15 mouse cellular contexts compared by ENCODE assay signal in genomic region chr4:95075591-95076002, GRCm38 (mm10). TPM values are rescaled to one million over a fixed set of nuclear protein-coding genes. Genes with fewer than 3 reads are reported as not detected.
DNase-seq lines count a peak whose midpoint lies in the region; ATAC-seq and TF ChIP-seq lines count a peak whose summit lies in the region.
"Had no signal": no experiment of that assay in that cellular context is flagged by ENCODE, and none has a peak within 500 bp of the region (broad histone marks: within the 10 kb centered on the region; RNA-seq: fewer than 3 reads in every experiment).

No protein-coding gene starts in this region.

- no peak for TF ChIP-seq POLR2A in small intestine, adult 2 months (IDR thresholded peaks at IDR 0.05; ENCODE audit: low read depth, low read length)

- no peak overlapping the region for H3K9ac ChIP-seq in embryonic facial prominence, embryonic 13.5 days
- H3K9ac ChIP-seq in liver, postnatal 0 days (replicated peaks), result no peak overlapping the region
- H3K9ac ChIP-seq in heart, embryonic 12.5 days, result no peak overlapping the region
- H3K9ac ChIP-seq in forebrain, embryonic 12.5 days, result no peak overlapping the region

- H3K4me2 ChIP-seq in embryonic facial prominence, embryonic 13.5 days, result no peak overlapping the region
- peak overlapping the region; percentile 44 for H3K4me2 ChIP-seq in liver, postnatal 0 days (ENCODE audit: low read depth, low read length)
- no peak overlapping the region for H3K4me2 ChIP-seq in heart, embryonic 12.5 days
- H3K4me2 ChIP-seq in forebrain, embryonic 12.5 days, result no peak overlapping the region

- no peak overlapping the region for H3K4me3 ChIP-seq in embryonic facial prominence, embryonic 13.5 days
- H3K4me3 ChIP-seq in embryonic facial prominence, embryonic 10.5 days, result no peak overlapping the region
- no peak overlapping the region for H3K4me3 ChIP-seq in liver, postnatal 0 days (ENCODE audit: low read depth, low read length)
- peak overlapping the region; percentile 27 for H3K4me3 ChIP-seq in small intestine, adult 2 months (ENCODE audit: low read depth, low read length)
- no peak overlapping the region for H3K4me3 ChIP-seq in heart, embryonic 12.5 days
- H3K4me3 ChIP-seq in forebrain, embryonic 12.5 days (replicated peaks), result no peak overlapping the region

- H3K27ac ChIP-seq in embryonic facial prominence, embryonic 13.5 days, result 0 out of 2 replicates have a peak overlapping the region, but pooled peaks have one; percentile 7
- H3K27ac ChIP-seq in embryonic facial prominence, embryonic 10.5 days (replicated peaks), result no peak overlapping the region
- no peak overlapping the region for H3K27ac ChIP-seq in liver, postnatal 0 days (ENCODE audit: low read depth)
- no peak overlapping the region for H3K27ac ChIP-seq in small intestine, adult 2 months (ENCODE audit: insufficient read depth, low read depth, low read length)
- H3K27ac ChIP-seq in heart, embryonic 12.5 days (ENCODE audit: poor library complexity, severe bottlenecking), result no peak overlapping the region
- H3K27ac ChIP-seq in forebrain, embryonic 12.5 days, result no peak overlapping the region
- H3K27ac ChIP-seq: macrophage had no signal

- H3K9me3 ChIP-seq in embryonic facial prominence, embryonic 13.5 days, result no peaks in the 10 kb centered on the region
- no peaks in the 10 kb centered on the region for H3K9me3 ChIP-seq in embryonic facial prominence, embryonic 10.5 days
- no peaks in the 10 kb centered on the region for H3K9me3 ChIP-seq in liver, postnatal 0 days (ENCODE audit: low read length)
- no peaks in the 10 kb centered on the region for H3K9me3 ChIP-seq in heart, embryonic 12.5 days (replicated peaks)
- no peaks in the 10 kb centered on the region for H3K9me3 ChIP-seq in forebrain, embryonic 12.5 days
- H3K9me3 ChIP-seq: G1E had no signal

- no peak for ATAC-seq in embryonic facial prominence, embryonic 13.5 days (ENCODE audit: insufficient number of reproducible peaks, insufficient read depth, low FRiP score, low TSS enrichment, low read depth)
- peak; percentile 71 for ATAC-seq in common myeloid progenitor, adult 5-6 weeks (replicated peaks; ENCODE audit: low read depth, poor library complexity, severe bottlenecking)
- peak; percentile 25; the same call in 1 of the 2 replicates for ATAC-seq in liver, postnatal 0 days
- ATAC-seq in heart, embryonic 12.5 days (ENCODE audit: insufficient number of reproducible peaks, low FRiP score), result no peak
- ATAC-seq in forebrain, embryonic 12.5 days (ENCODE audit: low FRiP score), result no peak

- 87% methylated on average over 17 of the region's 17 CpGs for WGBS in embryonic facial prominence, embryonic 13.5 days
- 89% methylated on average over 17 of the region's 17 CpGs for WGBS in embryonic facial prominence, embryonic 10.5 days
- 58% methylated on average over 17 of the region's 17 CpGs for WGBS in liver, postnatal 0 days (ENCODE audit: insufficient replicate concordance)
- WGBS in small intestine, adult 2 months, result 27% methylated on average over 17 of the region's 17 CpGs
- WGBS in heart, embryonic 12.5 days, result 77% methylated on average over 17 of the region's 17 CpGs
- 94% methylated on average over 17 of the region's 17 CpGs for WGBS in forebrain, embryonic 12.5 days

- H3K4me1 ChIP-seq in embryonic facial prominence, embryonic 13.5 days, result peaks cover 34% of the 10 kb centered on the region
- H3K4me1 ChIP-seq in embryonic facial prominence, embryonic 10.5 days, result peaks cover 42% of the 10 kb centered on the region
- peaks cover 8% of the 10 kb centered on the region; the same call in 1 of the 2 replicates for H3K4me1 ChIP-seq in liver, postnatal 0 days (ENCODE audit: insufficient read depth)
- H3K4me1 ChIP-seq in small intestine, adult 2 months (ENCODE audit: control insufficient read depth, insufficient read depth, insufficient read length, low read length), result no peaks in the 10 kb centered on the region; the same call in 1 of the 2 replicates
- H3K4me1 ChIP-seq in heart, embryonic 12.5 days (replicated peaks), result no peaks in the 10 kb centered on the region
- peaks cover 5% of the 10 kb centered on the region; the same call in 1 of the 2 replicates for H3K4me1 ChIP-seq in forebrain, embryonic 12.5 days

- no peaks in the 10 kb centered on the region for H3K36me3 ChIP-seq in embryonic facial prominence, embryonic 13.5 days
- H3K36me3 ChIP-seq in embryonic facial prominence, embryonic 10.5 days (replicated peaks), result no peaks in the 10 kb centered on the region
- H3K36me3 ChIP-seq in liver, postnatal 0 days (replicated peaks; ENCODE audit: insufficient read depth, low read length), result no peaks in the 10 kb centered on the region
- no peaks in the 10 kb centered on the region for H3K36me3 ChIP-seq in small intestine, adult 2 months (ENCODE audit: control insufficient read depth, insufficient read depth, low read length)
- no peaks in the 10 kb centered on the region for H3K36me3 ChIP-seq in heart, embryonic 12.5 days
- no peaks in the 10 kb centered on the region for H3K36me3 ChIP-seq in forebrain, embryonic 12.5 days (replicated peaks)
- H3K36me3 ChIP-seq: G1E had no signal

- no peak for TF ChIP-seq CTCF in liver, postnatal 0 days (IDR thresholded peaks at IDR 0.05; ENCODE audit: low read depth)
- TF ChIP-seq CTCF in small intestine, adult 2 months (IDR thresholded peaks at IDR 0.05; ENCODE audit: extremely low read depth, insufficient read length, insufficient replicate concordance, low read depth, low read length), result no peak

- DNase-seq in embryonic facial prominence, embryonic 10.5 days (ENCODE audit: low spot score), result no peak
- peak; percentile 21 for DNase-seq in liver, postnatal 0 days
- DNase-seq in frontal cortex, postnatal 14 days (ENCODE audit: low spot score in 2 of 2), result no peak
- DNase-seq: adrenal gland, adult 2 months; embryo, embryonic 11 days; gastrocnemius, postnatal 36 days; heart, postnatal 36 days; kidney, postnatal 25 days had no signal

- no peaks in the 10 kb centered on the region for H3K27me3 ChIP-seq in embryonic facial prominence, embryonic 13.5 days
- no peaks in the 10 kb centered on the region for H3K27me3 ChIP-seq in embryonic facial prominence, embryonic 10.5 days (replicated peaks; ENCODE audit: low read depth, poor library complexity, severe bottlenecking)
- H3K27me3 ChIP-seq in liver, postnatal 0 days (ENCODE audit: insufficient read depth, low read length), result no peaks in the 10 kb centered on the region
- H3K27me3 ChIP-seq in small intestine, adult 2 months (ENCODE audit: control insufficient read depth, insufficient read depth, low read length), result no peaks in the 10 kb centered on the region
- H3K27me3 ChIP-seq in heart, embryonic 12.5 days (replicated peaks), result no peaks in the 10 kb centered on the region
- H3K27me3 ChIP-seq in forebrain, embryonic 12.5 days, result 0 out of 2 replicates have a peak, but pooled peaks cover 4% of the 10 kb centered on the region

- TF ChIP-seq EP300 in liver, postnatal 0 days (IDR thresholded peaks at IDR 0.05; ENCODE audit: low read depth), result no peak

RNA-seq across cellular contexts. Expression of gene Jun, which starts 23.6 kb away (rescaled TPM):
- polyA plus RNA-seq in embryonic facial prominence, embryonic 13.5 days (2015; fragmentation: Nextera tagmentation; extraction: Ambion mirVana), result 56.3 and 61.2 TPM in 2 replicates
- polyA plus RNA-seq in embryonic facial prominence, embryonic 10.5 days (2016; fragmentation: Nextera tagmentation; extraction: Ambion mirVana), result 69.8 and 78.0 TPM in 2 replicates
- 292 and 381 TPM in 2 replicates for total RNA-seq in common myeloid progenitor, adult 5-6 weeks (2017)
- polyA plus RNA-seq in liver, postnatal 0 days (2015; fragmentation: Nextera tagmentation; extraction: Ambion mirVana), result 5.7 and 6.4 TPM in 2 replicates
- 56.4 and 143 TPM in 2 replicates for polyA plus RNA-seq in small intestine, adult 2 months (2012; rRNA removed)
- 95.0 and 95.1 TPM in 2 replicates for polyA plus RNA-seq in heart, embryonic 12.5 days (2016; fragmentation: Nextera tagmentation; extraction: Ambion mirVana)
- 101 and 107 TPM in 2 replicates for polyA plus RNA-seq in forebrain, embryonic 12.5 days (2016; fragmentation: Nextera tagmentation; extraction: Ambion mirVana)

Comparison
In these comparisons a context has a peak if more than half of its experiments do, and no peak if none do; other contexts are left out.
1. ATAC-seq: peak in common myeloid progenitor, adult 5-6 weeks (single experiment) and liver, postnatal 0 days (single experiment); none in embryonic facial prominence, embryonic 13.5 days (single experiment), heart, embryonic 12.5 days (single experiment) and forebrain, embryonic 12.5 days (single experiment).